Mouse (Mus musculus): ENCODE measurements at regions not wholly inside any gene's neighbourhood (a gene's known extent, or its start where the extent isn't known, plus 50 kb on each side); places are given as distances from the start of the nearest gene placed in this dataset.

- WGBS, result 81% methylated on average over 1 of the region's 1 CpGs
- Histone ChIP-seq H3K9ac (replicated peaks; ENCODE audit: low read length) (no peak overlapping the region), H3K4me1 (ENCODE audit: control insufficient read depth, insufficient read depth, low read length) (no peaks in the 10 kb centered on the region), H3K9me3 (ENCODE audit: control insufficient read depth, low read length) (no peaks in the 10 kb centered on the region), H3K4me2 (ENCODE audit: low read length) (no peak overlapping the region), H3K27me3 (ENCODE audit: control insufficient read depth, insufficient read depth, low read length) (no peaks in the 10 kb centered on the region), H3K27ac (replicated peaks; ENCODE audit: low read depth, low read length) (no peak overlapping the region), H3K4me3 (replicated peaks; ENCODE audit: low read depth, low read length) (no peak overlapping the region), H3K36me3 (ENCODE audit: control insufficient read depth, insufficient read depth, low read length) (no peaks in the 10 kb centered on the region)
- ATAC-seq (ENCODE audit: low FRiP score, low TSS enrichment) (no peak), DNase-seq (no peak)
These were observed 237.5 kb downstream of the Osr1 start for GRCm38 (mm10) chr12:9807406-9807805.

DNA sequence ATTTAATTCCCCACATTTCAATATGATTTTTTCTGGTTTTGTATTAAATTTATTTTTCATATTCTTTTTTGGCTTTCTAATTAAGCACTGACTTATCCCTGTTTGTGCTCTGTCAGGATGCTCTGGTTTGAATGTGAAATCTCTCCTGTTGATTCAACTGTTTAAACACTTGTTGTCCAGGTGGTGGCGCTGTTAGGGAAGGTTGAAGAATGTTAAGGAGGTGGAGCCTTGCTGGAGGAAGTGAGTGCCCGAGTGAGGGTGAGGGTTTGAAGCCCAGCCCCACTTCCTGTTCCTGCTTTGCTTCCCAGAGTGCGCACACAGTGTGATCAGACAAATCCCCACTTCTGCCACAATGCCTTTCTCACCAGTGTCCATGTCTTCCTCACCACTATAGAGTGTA is 263.4 kb downstream of the Osr1 start:
- Histone ChIP-seq H3K36me3 (ENCODE audit: control insufficient read depth, insufficient read depth, low read length) (no peaks in the 10 kb centered on the region), H3K4me3 (replicated peaks; ENCODE audit: low read depth, low read length) (no peak overlapping the region), H3K4me2 (ENCODE audit: low read length) (no peak overlapping the region), H3K27me3 (ENCODE audit: control insufficient read depth, insufficient read depth, low read length) (no peaks in the 10 kb centered on the region), H3K9me3 (ENCODE audit: control insufficient read depth, low read length) (no peaks in the 10 kb centered on the region), H3K9ac (replicated peaks; ENCODE audit: low read length) (no peak overlapping the region), H3K4me1 (ENCODE audit: control insufficient read depth, insufficient read depth, low read length) (no peaks in the 10 kb centered on the region), H3K27ac (replicated peaks; ENCODE audit: low read depth, low read length) (no peak overlapping the region)
- ATAC-seq (ENCODE audit: low FRiP score, low TSS enrichment), result no peak
- DNase-seq, result no peak
- 63% methylated on average over 3 of the region's 3 CpGs for WGBS

DNA sequence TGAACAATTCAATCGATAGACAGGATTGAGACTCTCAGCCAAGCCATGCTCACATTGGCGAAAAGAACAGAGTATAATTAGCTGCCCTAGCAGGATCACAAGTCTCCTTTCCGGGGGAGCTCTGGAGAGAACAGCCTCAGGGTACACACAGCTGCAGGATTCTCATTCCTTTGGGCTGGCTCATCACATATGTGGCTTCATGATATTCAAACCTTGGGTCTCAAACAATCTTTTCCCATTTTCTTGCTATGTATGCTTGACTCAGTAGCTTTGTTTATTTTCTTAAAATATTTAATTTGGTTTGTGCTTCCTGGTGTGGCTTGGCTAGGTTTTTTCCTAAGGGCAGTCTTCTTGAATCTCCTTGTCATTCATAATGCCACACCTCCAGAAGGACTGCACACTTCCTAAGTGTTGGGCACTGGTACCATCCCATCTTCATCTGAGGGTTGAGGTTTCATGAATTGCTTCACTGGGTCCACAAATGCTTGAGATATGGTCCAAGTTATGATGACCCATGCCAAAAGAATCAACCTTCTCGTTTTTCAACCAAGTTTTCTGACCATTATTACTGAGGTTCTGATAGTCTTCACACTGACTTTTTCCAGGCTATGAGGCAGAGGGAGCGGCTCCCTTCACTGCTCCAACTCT is 269.4 kb downstream of the Osr1 start:
- no peak overlapping the region for H3K4me3 ChIP-seq (replicated peaks; ENCODE audit: low read depth, low read length)
- H3K9ac ChIP-seq (replicated peaks; ENCODE audit: low read length), result no peak overlapping the region
- no peak overlapping the region for H3K4me2 ChIP-seq (ENCODE audit: low read length)
- H3K36me3 ChIP-seq (ENCODE audit: control insufficient read depth, insufficient read depth, low read length), result no peaks in the 10 kb centered on the region
- DNase-seq, result no peak
- H3K9me3 ChIP-seq (ENCODE audit: control insufficient read depth, low read length), result no peaks in the 10 kb centered on the region
- no peaks in the 10 kb centered on the region for H3K27me3 ChIP-seq (ENCODE audit: control insufficient read depth, insufficient read depth, low read length)
- 75% methylated on average over 5 of the region's 5 CpGs for WGBS
- ATAC-seq (ENCODE audit: low FRiP score, low TSS enrichment), result no peak
- H3K27ac ChIP-seq (replicated peaks; ENCODE audit: low read depth, low read length), result no peak overlapping the region
- H3K4me1 ChIP-seq (ENCODE audit: control insufficient read depth, insufficient read depth, low read length), result no peaks in the 10 kb centered on the region

- Histone ChIP-seq H3K36me3 (ENCODE audit: control insufficient read depth, insufficient read depth, low read length) (no peaks in the 10 kb centered on the region), H3K9me3 (ENCODE audit: control insufficient read depth, low read length) (no peaks in the 10 kb centered on the region), H3K4me2 (ENCODE audit: low read length) (no peak overlapping the region), H3K4me3 (replicated peaks; ENCODE audit: low read depth, low read length) (no peak overlapping the region), H3K27ac (replicated peaks; ENCODE audit: low read depth, low read length) (no peak overlapping the region), H3K27me3 (ENCODE audit: control insufficient read depth, insufficient read depth, low read length) (no peaks in the 10 kb centered on the region), H3K9ac (replicated peaks; ENCODE audit: low read length) (no peak overlapping the region), H3K4me1 (ENCODE audit: control insufficient read depth, insufficient read depth, low read length) (no peaks in the 10 kb centered on the region)
- ATAC-seq (ENCODE audit: low FRiP score, low TSS enrichment) (no peak), DNase-seq (no peak)
- WGBS, result 86% methylated on average over 2 of the region's 2 CpGs
These were observed 270.0 kb downstream of the Osr1 start for GRCm38 (mm10) chr12:9839949-9840348.

- Histone ChIP-seq H3K9me3 (ENCODE audit: control insufficient read depth, low read length) (no peaks in the 10 kb centered on the region), H3K27me3 (ENCODE audit: control insufficient read depth, insufficient read depth, low read length) (no peaks in the 10 kb centered on the region), H3K36me3 (ENCODE audit: control insufficient read depth, insufficient read depth, low read length) (no peaks in the 10 kb centered on the region), H3K4me1 (ENCODE audit: control insufficient read depth, insufficient read depth, low read length) (no peaks in the 10 kb centered on the region), H3K27ac (replicated peaks; ENCODE audit: low read depth, low read length) (no peak overlapping the region), H3K4me2 (ENCODE audit: low read length) (no peak overlapping the region), H3K4me3 (replicated peaks; ENCODE audit: low read depth, low read length) (no peak overlapping the region), H3K9ac (replicated peaks; ENCODE audit: low read length) (no peak overlapping the region)
- WGBS, result 79% methylated on average over 2 of the region's 2 CpGs
- DNase-seq (no peak), ATAC-seq (ENCODE audit: low FRiP score, low TSS enrichment) (no peak)
These were observed 277.1 kb downstream of the Osr1 start for GRCm38 (mm10) chr12:9847034-9847433.

DNA sequence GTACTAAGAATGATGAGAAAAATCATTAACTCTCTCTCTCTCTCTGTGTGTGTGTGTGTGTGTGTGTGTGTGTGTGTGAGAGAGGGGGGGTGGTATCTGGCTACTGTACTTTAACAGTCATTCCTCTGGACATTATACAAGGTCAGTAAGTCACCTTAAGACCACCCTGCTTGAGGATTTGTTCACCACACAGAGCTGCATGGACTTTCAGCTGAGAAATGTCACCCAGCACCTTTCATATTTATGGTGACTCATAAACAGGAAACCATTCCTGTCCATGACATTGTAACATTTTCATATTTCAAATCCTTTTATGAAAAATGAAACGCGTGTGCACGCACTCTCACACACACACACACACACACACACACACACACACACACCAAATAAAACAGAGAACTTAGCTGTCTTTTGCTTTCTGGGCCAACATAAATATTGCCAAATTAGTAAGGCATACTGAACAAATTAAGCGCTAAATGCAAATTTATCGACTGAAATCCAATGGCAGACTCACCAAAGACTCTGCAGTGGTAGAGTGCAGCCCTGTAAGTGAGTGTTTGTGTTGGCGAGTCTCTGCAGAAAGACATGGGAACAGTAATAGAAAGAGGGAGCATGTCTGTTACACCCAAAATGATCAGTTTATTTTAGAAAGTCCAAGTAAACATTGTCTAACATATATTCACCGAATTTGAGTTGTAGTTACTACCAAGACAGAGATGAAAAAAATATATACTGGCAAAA is 277.7 kb downstream of the Osr1 start:
- Histone ChIP-seq H3K9me3 (ENCODE audit: control insufficient read depth, low read length) (no peaks in the 10 kb centered on the region), H3K27ac (replicated peaks; ENCODE audit: low read depth, low read length) (no peak overlapping the region), H3K27me3 (ENCODE audit: control insufficient read depth, insufficient read depth, low read length) (no peaks in the 10 kb centered on the region), H3K4me1 (ENCODE audit: control insufficient read depth, insufficient read depth, low read length) (no peaks in the 10 kb centered on the region), H3K4me3 (replicated peaks; ENCODE audit: low read depth, low read length) (no peak overlapping the region), H3K9ac (replicated peaks; ENCODE audit: low read length) (no peak overlapping the region), H3K4me2 (ENCODE audit: low read length) (no peak overlapping the region), H3K36me3 (ENCODE audit: control insufficient read depth, insufficient read depth, low read length) (no peaks in the 10 kb centered on the region)
- DNase-seq, result no peak
- no peak for ATAC-seq (ENCODE audit: low FRiP score, low TSS enrichment)
- WGBS, result 95% methylated on average over 7 of the region's 7 CpGs

GRCm38 (mm10) chr12:9855503-9856024 is 285.6 kb downstream of the Osr1 start:
- H3K4me1 ChIP-seq (ENCODE audit: control insufficient read depth, insufficient read depth, low read length), result no peaks in the 10 kb centered on the region
- WGBS, result 77% methylated on average over 3 of the region's 3 CpGs
- no peak overlapping the region for H3K9ac ChIP-seq (replicated peaks; ENCODE audit: low read length)
- H3K36me3 ChIP-seq (ENCODE audit: control insufficient read depth, insufficient read depth, low read length), result no peaks in the 10 kb centered on the region
- ATAC-seq (ENCODE audit: low FRiP score, low TSS enrichment), result no peak
- H3K27ac ChIP-seq (replicated peaks; ENCODE audit: low read depth, low read length), result no peak overlapping the region
- no peak for DNase-seq
- H3K4me2 ChIP-seq (ENCODE audit: low read length), result no peak overlapping the region
- H3K4me3 ChIP-seq (replicated peaks; ENCODE audit: low read depth, low read length), result no peak overlapping the region
- no peaks in the 10 kb centered on the region for H3K27me3 ChIP-seq (ENCODE audit: control insufficient read depth, insufficient read depth, low read length)
- no peaks in the 10 kb centered on the region for H3K9me3 ChIP-seq (ENCODE audit: control insufficient read depth, low read length)

GRCm38 (mm10) chr12:9856128-9856621 is 286.3 kb downstream of the Osr1 start:
- Histone ChIP-seq H3K4me3 (replicated peaks; ENCODE audit: low read depth, low read length) (no peak overlapping the region), H3K27me3 (ENCODE audit: control insufficient read depth, insufficient read depth, low read length) (no peaks in the 10 kb centered on the region), H3K9me3 (ENCODE audit: control insufficient read depth, low read length) (no peaks in the 10 kb centered on the region), H3K9ac (replicated peaks; ENCODE audit: low read length) (no peak overlapping the region), H3K4me2 (ENCODE audit: low read length) (no peak overlapping the region), H3K4me1 (ENCODE audit: control insufficient read depth, insufficient read depth, low read length) (no peaks in the 10 kb centered on the region), H3K27ac (replicated peaks; ENCODE audit: low read depth, low read length) (no peak overlapping the region), H3K36me3 (ENCODE audit: control insufficient read depth, insufficient read depth, low read length) (no peaks in the 10 kb centered on the region)
- 94% methylated on average over 8 of the region's 8 CpGs for WGBS
- DNase-seq (no peak), ATAC-seq (ENCODE audit: low FRiP score, low TSS enrichment) (no peak)

DNA sequence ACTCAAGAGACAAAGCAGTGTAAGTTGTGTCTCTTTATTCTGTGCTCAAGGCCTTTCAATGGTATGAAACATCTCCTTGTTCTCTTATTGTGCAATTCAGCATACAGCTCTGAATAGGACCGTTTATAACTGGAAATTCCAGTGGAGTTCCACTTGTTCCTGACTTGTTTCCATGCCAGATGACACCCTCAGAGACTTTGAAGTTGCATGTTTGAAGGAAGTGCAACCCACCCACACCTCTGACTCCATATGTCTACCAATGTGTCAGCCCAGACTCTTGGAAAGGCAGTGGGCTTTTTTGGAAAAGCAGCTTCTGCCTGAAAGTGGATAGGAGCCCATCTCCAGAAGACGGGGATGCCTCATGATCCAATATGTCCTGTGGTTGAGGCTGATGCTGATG is 288.1 kb downstream of the Osr1 start:
- WGBS, result 81% methylated on average over 2 of the region's 2 CpGs
- ATAC-seq (ENCODE audit: low FRiP score, low TSS enrichment) (no peak; the same call in 1 of the 2 replicates), DNase-seq (no peak)
- no peak overlapping the region for H3K4me2 ChIP-seq (ENCODE audit: low read length)
- H3K9me3 ChIP-seq (ENCODE audit: control insufficient read depth, low read length), result no peaks in the 10 kb centered on the region
- no peak overlapping the region for H3K9ac ChIP-seq (replicated peaks; ENCODE audit: low read length)
- no peaks in the 10 kb centered on the region for H3K4me1 ChIP-seq (ENCODE audit: control insufficient read depth, insufficient read depth, low read length)
- no peak overlapping the region for H3K27ac ChIP-seq (replicated peaks; ENCODE audit: low read depth, low read length)
- H3K36me3 ChIP-seq (ENCODE audit: control insufficient read depth, insufficient read depth, low read length), result no peaks in the 10 kb centered on the region
- no peak overlapping the region for H3K4me3 ChIP-seq (replicated peaks; ENCODE audit: low read depth, low read length)
- H3K27me3 ChIP-seq (ENCODE audit: control insufficient read depth, insufficient read depth, low read length), result no peaks in the 10 kb centered on the region

All from midbrain, embryonic 14.5 days (tissue).